Mouse (Mus musculus) lung, postnatal 0 days (tissue): ENCODE measurements around the gene Mfap2.

Experiments used
- CTCF ChIP-seq: IDR thresholded peaks from 2 replicates; pipeline ENCODE4 v1.5.1; 2016; ENCODE audit warnings: antibody characterized with exemption, mild to moderate bottlenecking
- EP300 ChIP-seq: IDR thresholded peaks from 2 replicates; pipeline ENCODE4 v1.6.1; 2016; ENCODE audit warnings: antibody characterized with exemption, mild to moderate bottlenecking, control low read depth

DNA sequence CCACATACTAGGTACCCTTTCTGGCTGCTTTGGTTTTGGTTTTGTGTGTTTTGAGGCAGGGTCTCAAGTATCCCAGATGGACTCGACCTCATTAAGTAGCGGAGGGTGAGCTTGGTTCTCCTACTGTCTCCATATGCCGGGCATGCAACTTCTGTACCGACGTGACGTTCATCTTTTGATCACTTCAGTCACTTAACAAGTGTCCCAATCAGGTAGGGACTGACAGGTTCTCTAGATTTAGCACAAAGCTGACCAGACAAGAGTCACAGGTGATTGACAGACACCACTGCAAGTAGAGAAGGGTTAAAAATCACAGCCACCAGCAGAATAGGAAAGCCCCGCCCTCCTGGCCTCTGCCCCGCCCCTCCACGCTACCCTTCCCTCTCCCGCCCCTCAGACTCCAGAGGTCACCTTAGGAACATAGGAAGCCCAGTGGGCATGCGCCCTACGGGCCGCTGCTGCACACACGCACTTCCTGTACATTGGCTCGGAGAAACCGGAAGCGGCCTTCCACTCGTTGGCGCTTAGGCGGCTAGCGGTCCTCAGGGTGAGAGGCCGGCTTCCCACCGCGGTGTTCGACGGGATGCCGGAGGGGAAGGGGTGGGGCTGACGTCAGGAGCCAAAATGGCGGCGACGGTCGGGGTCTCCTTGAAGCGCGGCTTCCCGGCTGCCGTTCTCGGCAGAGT, 49.3 kb upstream of the Mfap2 start, which contains the start of gene Sdhb:
- TF ChIP-seq CTCF, result no peak
- TF ChIP-seq EP300, result peak; percentile 28; the same call in 1 of the 2 replicates
